Mouse (Mus musculus) G1E (cell line): ENCODE results near the gene Tmem220. TPM values are rescaled to one million over a fixed set of nuclear protein-coding genes. Genes with fewer than 3 reads are reported as not detected.

Experiments used
- ATAC-seq: 2 replicates; pipeline ENCODE4 v1.8.0; 2016; ENCODE audit warnings: mild to moderate bottlenecking; ENCODE audit not compliant: insufficient number of reproducible peaks, poor library complexity, low FRiP score, severe bottlenecking; ENCODE audit errors: extremely low read depth
- DNase-seq: peaks from one replicate; pipeline ENCODE4 v3.0.0; 2012; ENCODE audit warnings: low spot score
- H3K27me3 ChIP-seq: 2 replicates; pipeline ENCODE4 v1.6.1; 2012; ENCODE audit warnings: mild to moderate bottlenecking, low read length, inconsistent platforms; ENCODE audit not compliant: insufficient read depth
- H3K36me3 ChIP-seq: replicated peaks from 2 replicates; pipeline ENCODE3; 2012; ENCODE audit warnings: mild to moderate bottlenecking, inconsistent platforms
- H3K4me1 ChIP-seq: 2 replicates; pipeline ENCODE4 v1.6.1; 2012; ENCODE audit warnings: low read depth, low read length, inconsistent platforms, mixed read lengths; ENCODE audit not compliant: insufficient read depth
- H3K4me3 ChIP-seq: 2 replicates; pipeline ENCODE4 v1.5.1; 2012; ENCODE audit warnings: low read depth, mild to moderate bottlenecking, inconsistent platforms, low read length, moderate library complexity, mixed read lengths
- H3K9me3 ChIP-seq: replicated peaks from 2 replicates; pipeline ENCODE4 v1.6.1; 2012; ENCODE audit warnings: inconsistent platforms
- CTCF ChIP-seq: IDR thresholded peaks from 2 replicates; pipeline ENCODE4 v1.5.1; 2012; ENCODE audit warnings: low read depth, low read length, inconsistent platforms, mixed read lengths
- GATA1 ChIP-seq: IDR thresholded peaks from 2 replicates; pipeline ENCODE4 v1.6.1; 2012; ENCODE audit warnings: borderline replicate concordance, low read length, inconsistent platforms, mixed read lengths
- GATA2 ChIP-seq: IDR thresholded peaks from 2 replicates; pipeline ENCODE4 v1.6.1; 2012; ENCODE audit warnings: low read depth, low read length, inconsistent platforms, borderline replicate concordance
- POLR2AphosphoS5 ChIP-seq: IDR thresholded peaks from 2 replicates; pipeline ENCODE4 v1.6.1; 2012; ENCODE audit warnings: low read depth, low read length, inconsistent platforms; ENCODE audit not compliant: insufficient replicate concordance
- TAL1 ChIP-seq: conservative IDR thresholded peaks from 2 replicates; pipeline ENCODE4 v1.6.1; 2012; ENCODE audit warnings: low read depth, low read length, inconsistent platforms, mixed read lengths
- polyA plus RNA-seq: library from polyadenylated mRNA; stranded (reverse); fragments of >175 nt; gene quantifications from 2 replicates; pipeline ENCODE4 v1.2.3, GENCODE M21; 2012
- total RNA-seq, 2 experiments: library from RNA; stranded (forward) in 1 of 2; stranded (reverse) in 1 of 2; fragments of 200-1000 nt in 1 of 2; fragments of >200 nt in 1 of 2; fragmentation: Nextera tagmentation in 1 of 2; gene quantifications; 2 replicates each; pipeline ENCODE4 v1.2.3; 2014 to 2017

Gene Tmem220
- total and polyA plus RNA-seq, 3 experiments, result 0.11 to 6.4 (median 2.5) TPM

GRCm38 (mm10) chr11:67062726-67063125, 37.8 kb downstream of the Tmem220 start:
- Histone ChIP-seq H3K27me3 (no peaks in the 10 kb centered on the region), H3K4me1 (no peaks in the 10 kb centered on the region), H3K9me3 (no peaks in the 10 kb centered on the region), H3K4me3 (no peak overlapping the region), H3K36me3 (peaks cover 90% of the 10 kb centered on the region)
- ATAC-seq (no peak), DNase-seq (no peak)
- TF ChIP-seq POLR2AphosphoS5, result no peak
- TF ChIP-seq TAL1, result no peak
- TF ChIP-seq GATA1, result no peak
- no peak for TF ChIP-seq CTCF
- no peak for TF ChIP-seq GATA2

- Histone ChIP-seq H3K27me3 (peaks cover 10% of the 10 kb centered on the region), H3K9me3 (no peaks in the 10 kb centered on the region), H3K4me3 (no peak overlapping the region), H3K4me1 (no peaks in the 10 kb centered on the region), H3K36me3 (peaks cover 48% of the 10 kb centered on the region)
- TF ChIP-seq CTCF (no peak), GATA1 (no peak), GATA2 (no peak), POLR2AphosphoS5 (no peak), TAL1 (no peak)
- DNase-seq, result no peak
- ATAC-seq, result no peak
Measured at GRCm38 (mm10) chr11:67067741-67068140, 42.8 kb downstream of the Tmem220 start.

- peaks cover 23% of the 10 kb centered on the region for H3K27me3 ChIP-seq
- H3K36me3 ChIP-seq, result peaks cover 5% of the 10 kb centered on the region
- H3K4me3 ChIP-seq, result no peak overlapping the region
- H3K4me1 ChIP-seq, result no peaks in the 10 kb centered on the region
- ATAC-seq (no peak), DNase-seq (no peak)
- no peaks in the 10 kb centered on the region for H3K9me3 ChIP-seq
- TF ChIP-seq GATA2 (no peak), CTCF (no peak), GATA1 (no peak), POLR2AphosphoS5 (no peak), TAL1 (no peak)
Measured at GRCm38 (mm10) chr11:67072615-67073130, 47.7 kb downstream of the Tmem220 start.

- TF ChIP-seq GATA1 (no peak), TAL1 (no peak), POLR2AphosphoS5 (no peak), CTCF (no peak)
- ATAC-seq, result no peak
Measured at GRCm38 (mm10) chr11:67075036-67075435, 50.1 kb downstream of the Tmem220 start.

GRCm38 (mm10) chr11:67076781-67077180, 51.8 kb downstream of the Tmem220 start:
- Histone ChIP-seq H3K4me1 (peaks cover 6% of the 10 kb centered on the region; the same call in 1 of the 2 replicates), H3K9me3 (no peaks in the 10 kb centered on the region), H3K27me3 (peaks cover 24% of the 10 kb centered on the region), H3K4me3 (no peak overlapping the region), H3K36me3 (no peaks in the 10 kb centered on the region)
- TF ChIP-seq TAL1 (no peak), GATA1 (no peak), POLR2AphosphoS5 (no peak), CTCF (no peak)
- DNase-seq (no peak), ATAC-seq (no peak)

More at GRCm38 (mm10) chr11:67075036-67075435, 50.1 kb downstream of the Tmem220 start:
- no peak for DNase-seq
- no peaks in the 10 kb centered on the region for H3K36me3 ChIP-seq
- no peak overlapping the region for H3K4me3 ChIP-seq
- H3K27me3 ChIP-seq, result peaks cover 26% of the 10 kb centered on the region
- no peaks in the 10 kb centered on the region for H3K9me3 ChIP-seq
- no peaks in the 10 kb centered on the region for H3K4me1 ChIP-seq

- Histone ChIP-seq H3K9me3 (no peaks in the 10 kb centered on the region), H3K27me3 (peaks cover 18% of the 10 kb centered on the region), H3K36me3 (no peaks in the 10 kb centered on the region), H3K4me1 (peaks cover 6% of the 10 kb centered on the region; the same call in 1 of the 2 replicates), H3K4me3 (no peak overlapping the region)
- ATAC-seq (no peak), DNase-seq (no peak)
- no peak for TF ChIP-seq CTCF
- no peak for TF ChIP-seq GATA2
- TF ChIP-seq TAL1, result no peak
- TF ChIP-seq POLR2AphosphoS5, result no peak
- no peak for TF ChIP-seq GATA1
Measured at GRCm38 (mm10) chr11:67077435-67077834, 52.5 kb downstream of the Tmem220 start.

GRCm38 (mm10) chr11:67078000-67078399, 53.0 kb downstream of the Tmem220 start, which contains the start of gene Myh3:
TSS of gene Myh3 (plus strand) at chr11:67078300.
- Histone ChIP-seq H3K27me3 (peaks cover 15% of the 10 kb centered on the region), H3K9me3 (no peaks in the 10 kb centered on the region), H3K36me3 (no peaks in the 10 kb centered on the region), H3K4me1 (peaks cover 6% of the 10 kb centered on the region; the same call in 1 of the 2 replicates), H3K4me3 (no peak within 1 kb of the TSS)
- ATAC-seq (no peak), DNase-seq (no peak)
- no peak for TF ChIP-seq CTCF
- no peak for TF ChIP-seq TAL1
- no peak for TF ChIP-seq GATA2
- TF ChIP-seq POLR2AphosphoS5, result no peak
- no peak for TF ChIP-seq GATA1
